Mouse (Mus musculus) ES-Bruce4 (cell line): ENCODE data around the gene Gm10663. TPM values are rescaled to one million over a fixed set of nuclear protein-coding genes. Genes with fewer than 3 reads are reported as not detected.

Experiments used
- H3K27ac ChIP-seq: 2 replicates; pipeline ENCODE4 v1.5.1; 2012; ENCODE audit warnings: low read length, inconsistent platforms; ENCODE audit not compliant: insufficient read depth
- H3K27me3 ChIP-seq: 2 replicates; pipeline ENCODE4 v1.6.1; 2012; ENCODE audit warnings: mild to moderate bottlenecking, low read length, inconsistent platforms; ENCODE audit not compliant: control insufficient read depth, poor library complexity, insufficient read depth, severe bottlenecking
- H3K36me3 ChIP-seq: 2 replicates; pipeline ENCODE4 v1.6.1; 2012; ENCODE audit warnings: inconsistent platforms, mild to moderate bottlenecking, low read length, moderate library complexity; ENCODE audit not compliant: control insufficient read depth, poor library complexity, insufficient read depth, severe bottlenecking
- H3K4me1 ChIP-seq: one replicate; pipeline ENCODE4 v1.8.1; 2011; ENCODE audit warnings: low read length; ENCODE audit not compliant: control insufficient read depth, insufficient read depth
- H3K4me3 ChIP-seq: 2 replicates; pipeline ENCODE4 v1.5.1; 2011; ENCODE audit warnings: low read depth, mild to moderate bottlenecking, low read length
- H3K9ac ChIP-seq: 2 replicates; pipeline ENCODE4 v1.6.1; 2012; ENCODE audit warnings: low read depth, mild to moderate bottlenecking, inconsistent platforms; ENCODE audit not compliant: poor library complexity, severe bottlenecking
- H3K9me3 ChIP-seq: replicated peaks from 2 replicates; pipeline ENCODE4 v1.6.1; 2012; ENCODE audit warnings: mild to moderate bottlenecking, low read length, inconsistent platforms; ENCODE audit not compliant: control insufficient read depth, poor library complexity, insufficient read depth, severe bottlenecking
- CTCF ChIP-seq: IDR thresholded peaks from one replicate; pipeline ENCODE4 v1.8.1; 2011; ENCODE audit warnings: low read depth, low read length
- EP300 ChIP-seq: IDR thresholded peaks from 2 replicates; pipeline ENCODE4 v1.6.1; 2011; ENCODE audit warnings: low read depth, low read length; ENCODE audit not compliant: insufficient read depth
- POLR2A ChIP-seq: IDR thresholded peaks from one replicate; pipeline ENCODE4 v1.8.1; 2011; ENCODE audit warnings: low read length; ENCODE audit not compliant: insufficient read depth
- polyA plus RNA-seq: library from polyadenylated mRNA; stranded (reverse); fragments of >200 nt; gene quantifications from 2 replicates; pipeline ENCODE4 v1.2.4, GENCODE M21; 2011; ENCODE audit warnings: low read depth; ENCODE audit not compliant: missing spikeins, insufficient read depth, insufficient read length

Gm10663 gene
- not detected in 2 replicates for polyA plus RNA-seq

- Histone ChIP-seq H3K36me3 (no peaks in the 10 kb centered on the region), H3K4me1 (no peaks in the 10 kb centered on the region), H3K9ac (no peak within 1 kb of the TSS), H3K27me3 (no peaks in the 10 kb centered on the region), H3K9me3 (no peaks in the 10 kb centered on the region), H3K27ac (no peak within 1 kb of the TSS), H3K4me3 (no peak within 1 kb of the TSS)
- TF ChIP-seq EP300 (no peak), POLR2A (no peak), CTCF (no peak)
Observed at GRCm38 (mm10) chr8:65074733-65075132, at the start of gene Gm10663. Gm10663 (plus strand) TSS chr8:65075033.

- Histone ChIP-seq H3K4me3 (no peak overlapping the region), H3K9ac (no peak overlapping the region), H3K36me3 (peaks cover 18% of the 10 kb centered on the region), H3K27me3 (no peaks in the 10 kb centered on the region), H3K4me1 (no peaks in the 10 kb centered on the region), H3K27ac (no peak overlapping the region), H3K9me3 (no peaks in the 10 kb centered on the region)
- TF ChIP-seq CTCF (peak; percentile 66), POLR2A (no peak)
Observed at GRCm38 (mm10) chr8:65028959-65029686, 45.7 kb upstream of the Gm10663 start.

- H3K36me3 ChIP-seq: peaks cover 18% of the 10 kb centered on the region
- H3K4me3 ChIP-seq: no peak overlapping the region
- H3K27me3 ChIP-seq: no peaks in the 10 kb centered on the region
- TF ChIP-seq POLR2A: no peak
- TF ChIP-seq EP300: no peak
- no peak overlapping the region for H3K27ac ChIP-seq
- no peaks in the 10 kb centered on the region for H3K9me3 ChIP-seq
- no peak overlapping the region for H3K9ac ChIP-seq
- no peaks in the 10 kb centered on the region for H3K4me1 ChIP-seq
Observed at GRCm38 (mm10) chr8:65029776-65030175, 45.1 kb upstream of the Gm10663 start.

- no peaks in the 10 kb centered on the region for H3K9me3 ChIP-seq
- TF ChIP-seq POLR2A (no peak), EP300 (no peak), CTCF (no peak)
- no peak overlapping the region for H3K9ac ChIP-seq
- H3K36me3 ChIP-seq: peaks cover 23% of the 10 kb centered on the region
- no peaks in the 10 kb centered on the region for H3K27me3 ChIP-seq
- H3K27ac ChIP-seq: no peak overlapping the region
- no peaks in the 10 kb centered on the region for H3K4me1 ChIP-seq
- H3K4me3 ChIP-seq: no peak overlapping the region
Observed at GRCm38 (mm10) chr8:65030735-65031485, 43.9 kb upstream of the Gm10663 start.

- Histone ChIP-seq H3K4me3 (no peak overlapping the region), H3K9ac (0 out of 2 replicates have a peak overlapping the region, but pooled peaks have one; percentile 40), H3K9me3 (no peaks in the 10 kb centered on the region), H3K36me3 (peaks cover 15% of the 10 kb centered on the region), H3K27me3 (no peaks in the 10 kb centered on the region), H3K27ac (0 out of 2 replicates have a peak overlapping the region, but pooled peaks have one; percentile 99), H3K4me1 (no peaks in the 10 kb centered on the region)
- TF ChIP-seq POLR2A (no peak), CTCF (no peak), EP300 (no peak)
Observed at GRCm38 (mm10) chr8:65032107-65032506, 42.7 kb upstream of the Gm10663 start.

GRCm38 (mm10) chr8:65033056-65033455 lies 41.8 kb upstream of the Gm10663 start:
- Histone ChIP-seq H3K27ac (peak overlapping the region; percentile 99), H3K9ac (peak overlapping the region; percentile 40), H3K9me3 (no peaks in the 10 kb centered on the region), H3K4me3 (0 out of 2 replicates have a peak overlapping the region, but pooled peaks have one; percentile 10), H3K36me3 (peaks cover 13% of the 10 kb centered on the region), H3K27me3 (no peaks in the 10 kb centered on the region), H3K4me1 (no peaks in the 10 kb centered on the region)
- TF ChIP-seq EP300: no peak
- no peak for TF ChIP-seq POLR2A
- no peak for TF ChIP-seq CTCF
